Mouse (Mus musculus): ENCODE measurements around the gene Aqp1. TPM values are rescaled to one million over a fixed set of nuclear protein-coding genes. Genes with fewer than 3 reads are reported as not detected.

Aqp1 gene
- total RNA-seq, 1 experiment from 2014 or later = 0.35 TPM

- ATAC-seq (ENCODE audit: extremely low read depth, insufficient number of reproducible peaks, low FRiP score, poor library complexity, severe bottlenecking) = no peak
Measured at GRCm38 (mm10) chr6:55353711-55354445, 17.6 kb downstream of the Aqp1 start.

- no peak for ATAC-seq (ENCODE audit: extremely low read depth, insufficient number of reproducible peaks, low FRiP score, poor library complexity, severe bottlenecking)
Measured at GRCm38 (mm10) chr6:55354456-55355117, 18.4 kb downstream of the Aqp1 start.

GRCm38 (mm10) chr6:55355575-55355974, 19.3 kb downstream of the Aqp1 start:
- no peak for ATAC-seq (ENCODE audit: extremely low read depth, insufficient number of reproducible peaks, low FRiP score, poor library complexity, severe bottlenecking)

GRCm38 (mm10) chr6:55356017-55356703, 19.9 kb downstream of the Aqp1 start:
- ATAC-seq (ENCODE audit: extremely low read depth, insufficient number of reproducible peaks, low FRiP score, poor library complexity, severe bottlenecking) = no peak

GRCm38 (mm10) chr6:55356976-55357635, 20.9 kb downstream of the Aqp1 start:
- no peak for ATAC-seq (ENCODE audit: extremely low read depth, insufficient number of reproducible peaks, low FRiP score, poor library complexity, severe bottlenecking)

- ATAC-seq (ENCODE audit: extremely low read depth, insufficient number of reproducible peaks, low FRiP score, poor library complexity, severe bottlenecking) = no peak
Measured at GRCm38 (mm10) chr6:55357636-55358031, 21.4 kb downstream of the Aqp1 start.

- ATAC-seq (ENCODE audit: extremely low read depth, insufficient number of reproducible peaks, low FRiP score, poor library complexity, severe bottlenecking) = no peak
Measured at GRCm38 (mm10) chr6:55358731-55359143, 22.5 kb downstream of the Aqp1 start.

- no peak for ATAC-seq (ENCODE audit: extremely low read depth, insufficient number of reproducible peaks, low FRiP score, poor library complexity, severe bottlenecking)
Measured at GRCm38 (mm10) chr6:55362663-55363062, 26.4 kb downstream of the Aqp1 start.

- ATAC-seq (ENCODE audit: extremely low read depth, insufficient number of reproducible peaks, low FRiP score, poor library complexity, severe bottlenecking) = no peak
Measured at GRCm38 (mm10) chr6:55367126-55367525, 30.9 kb downstream of the Aqp1 start.

GRCm38 (mm10) chr6:55370831-55371230, 34.6 kb downstream of the Aqp1 start:
- no peak for ATAC-seq (ENCODE audit: extremely low read depth, insufficient number of reproducible peaks, low FRiP score, poor library complexity, severe bottlenecking)

- no peak for ATAC-seq (ENCODE audit: extremely low read depth, insufficient number of reproducible peaks, low FRiP score, poor library complexity, severe bottlenecking)
Measured at GRCm38 (mm10) chr6:55376076-55376475, 39.8 kb downstream of the Aqp1 start, which contains the start of gene Ghrhr. Gene Ghrhr (plus strand): TSS chr6:55376295.

- no peak for ATAC-seq (ENCODE audit: extremely low read depth, insufficient number of reproducible peaks, low FRiP score, poor library complexity, severe bottlenecking)
Measured at GRCm38 (mm10) chr6:55376511-55376910, 40.3 kb downstream of the Aqp1 start.

GRCm38 (mm10) chr6:55377461-55377860, 41.2 kb downstream of the Aqp1 start:
- ATAC-seq (ENCODE audit: extremely low read depth, insufficient number of reproducible peaks, low FRiP score, poor library complexity, severe bottlenecking) = no peak

GRCm38 (mm10) chr6:55379641-55380335, 43.6 kb downstream of the Aqp1 start:
- ATAC-seq (ENCODE audit: extremely low read depth, insufficient number of reproducible peaks, low FRiP score, poor library complexity, severe bottlenecking) = no peak

- ATAC-seq (ENCODE audit: extremely low read depth, insufficient number of reproducible peaks, low FRiP score, poor library complexity, severe bottlenecking) = no peak
Measured at GRCm38 (mm10) chr6:55381966-55382365, 45.7 kb downstream of the Aqp1 start.

- no peak for ATAC-seq (ENCODE audit: extremely low read depth, insufficient number of reproducible peaks, low FRiP score, poor library complexity, severe bottlenecking)
Measured at GRCm38 (mm10) chr6:55383897-55384296, 47.7 kb downstream of the Aqp1 start.

GRCm38 (mm10) chr6:55384356-55384951, 48.2 kb downstream of the Aqp1 start:
- ATAC-seq (ENCODE audit: extremely low read depth, insufficient number of reproducible peaks, low FRiP score, poor library complexity, severe bottlenecking) = no peak

- ATAC-seq (ENCODE audit: extremely low read depth, insufficient number of reproducible peaks, low FRiP score, poor library complexity, severe bottlenecking) = no peak
Measured at GRCm38 (mm10) chr6:55388546-55389169, 52.4 kb downstream of the Aqp1 start.
